Mouse (Mus musculus) MEL (cell line): Measurements from ENCODE around the gene 1600012H06Rik. TPM values are rescaled to one million over a fixed set of nuclear protein-coding genes. Genes with fewer than 3 reads are reported as not detected.
"Not testable (repeated sequence)": the region's sequence is repeated elsewhere in the genome, so short reads cannot be mapped to it uniquely, and the experiment has no call there.

ENCODE experiments used
- DNase-seq: peaks from one replicate; pipeline ENCODE4 v3.0.0; 2011; ENCODE audit warnings: low read depth, low spot score
- H3K27ac ChIP-seq: 2 replicates; pipeline ENCODE4 v1.5.1; 2012; ENCODE audit warnings: low read depth, mild to moderate bottlenecking, control low read depth, low read length, moderate library complexity; ENCODE audit not compliant: control insufficient read depth
- H3K27me3 ChIP-seq, 2 experiments: fragments of 150-350 bp in 1 of 2; sonication (generic) in 1 of 2; 2 replicates each; pipeline ENCODE4 v1.6.1; 2012; ENCODE audit warnings: low read length in 2 of 2, mild to moderate bottlenecking in 2 of 2, improper control_type of control experiment in 1 of 2, moderate library complexity in 1 of 2; ENCODE audit not compliant: insufficient read depth in 2 of 2, control insufficient read depth in 1 of 2
- H3K36me3 ChIP-seq, 2 experiments: 2 replicates each; pipeline ENCODE4 v1.6.1; 2012 to 2014; ENCODE audit warnings: low read length in 2 of 2, improper control_type of control experiment in 1 of 2, inconsistent platforms in 1 of 2, mild to moderate bottlenecking in 1 of 2; ENCODE audit not compliant: insufficient read depth in 2 of 2, control insufficient read depth in 1 of 2
- H3K4me1 ChIP-seq, 2 experiments: fragments of 150-350 bp in 1 of 2; sonication (generic) in 1 of 2; 2 replicates each; pipeline ENCODE4 v1.6.1; 2012; ENCODE audit warnings: low read length in 2 of 2, improper control_type of control experiment in 1 of 2, mild to moderate bottlenecking in 1 of 2; ENCODE audit not compliant: insufficient read depth in 2 of 2, control insufficient read depth in 1 of 2
- H3K4me3 ChIP-seq, 2 experiments: fragments of 150-350 bp in 1 of 2; sonication (generic) in 1 of 2; 2 replicates each; pipeline ENCODE4 v1.5.1; 2012; ENCODE audit warnings: low read depth in 2 of 2, low read length in 2 of 2, mild to moderate bottlenecking in 2 of 2, moderate library complexity in 2 of 2, control low read depth in 1 of 2, improper control_type of control experiment in 1 of 2; ENCODE audit not compliant: control insufficient read depth in 1 of 2, insufficient read depth in 1 of 2
- H3K79me2 ChIP-seq: 2 replicates; pipeline ENCODE4 v1.6.1; 2012; ENCODE audit warnings: mild to moderate bottlenecking, low read length, moderate library complexity; ENCODE audit not compliant: control insufficient read depth, poor library complexity, insufficient read depth
- H3K9ac ChIP-seq: 2 replicates; pipeline ENCODE4 v1.6.1; 2012; ENCODE audit warnings: low read depth, mild to moderate bottlenecking, control low read depth, low read length, moderate library complexity; ENCODE audit not compliant: control insufficient read depth, poor library complexity, severe bottlenecking
- H3K9me3 ChIP-seq: fragments of 150-350 bp; sonication (generic); replicated peaks from 2 replicates; pipeline ENCODE4 v1.6.1; 2012; ENCODE audit warnings: mild to moderate bottlenecking, low read length, improper control_type of control experiment, moderate library complexity; ENCODE audit not compliant: insufficient read depth
- POLR2A ChIP-seq, 2 experiments: IDR thresholded peaks; 2 replicates each; pipeline ENCODE4 v1.6.1; 2011 to 2012; ENCODE audit warnings: low read length in 2 of 2, mild to moderate bottlenecking in 2 of 2, control low read depth in 1 of 2, improper control_type of control experiment in 1 of 2, low read depth in 1 of 2, moderate library complexity in 1 of 2; ENCODE audit not compliant: control insufficient read depth in 1 of 2, insufficient read depth in 1 of 2, poor library complexity in 1 of 2
- polyA plus RNA-seq, 2 experiments: library from polyadenylated mRNA; stranded (reverse) in 1 of 2; unstranded in 1 of 2; fragments of >175 nt in 1 of 2; fragments of >200 nt in 1 of 2; gene quantifications; 2 replicates each; pipeline versions ENCODE4 v1.2.1 to v1.2.4; 2012; ENCODE audit warnings: low replicate concordance in 2 of 2, low read depth in 1 of 2; ENCODE audit not compliant: insufficient read length in 2 of 2, insufficient read depth in 1 of 2, missing spikeins in 1 of 2
- total RNA-seq: library from RNA; depleted of rRNA; stranded (reverse); fragments of 300-350 nt; gene quantifications from 2 replicates; pipeline ENCODE4 v1.2.3, GENCODE M21; 2012

The 1600012H06Rik gene
- total and polyA plus RNA-seq, 3 experiments: 5.0 to 6.5 TPM; not detected in 1

DNA sequence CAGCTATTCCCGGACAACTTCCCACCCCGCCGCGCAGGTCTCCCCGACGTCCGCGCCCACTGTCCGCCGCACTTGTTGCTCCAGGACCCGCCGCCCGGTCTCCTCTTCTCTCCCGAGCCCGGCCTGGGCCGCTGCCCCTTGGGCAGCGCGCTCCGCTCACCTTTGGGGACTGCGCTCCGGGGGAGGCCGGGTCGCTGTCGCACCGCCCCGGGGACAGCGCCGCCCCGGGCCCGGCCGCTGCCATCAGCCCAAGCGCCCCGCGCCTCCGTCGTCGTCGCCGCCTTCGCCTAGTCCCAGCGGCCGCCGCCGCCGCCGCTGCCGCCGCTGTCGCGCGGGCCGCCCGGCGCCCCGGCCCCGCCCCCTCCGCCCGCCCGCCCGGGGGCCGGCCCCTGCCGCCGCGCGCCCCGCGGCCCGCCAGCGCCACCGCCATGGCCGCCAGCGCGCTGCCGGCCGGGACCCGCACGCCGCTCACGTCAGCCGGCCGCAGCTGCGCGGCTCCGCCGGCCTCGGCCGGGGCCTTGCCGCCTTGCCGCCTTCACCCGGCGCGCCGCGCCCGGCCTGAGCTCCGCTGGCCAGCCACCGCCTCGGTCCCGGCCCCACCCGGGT, 18.1 kb downstream of the 1600012H06Rik start, which contains the start of gene Phf10:
TSS of gene Phf10 (minus strand) at position 323 of the 606 bp plus-strand sequence.
- H3K4me1 ChIP-seq: peaks cover 9 to 17% of the 10 kb centered on the region in 2 experiments
- not testable (repeated sequence) for H3K9me3 ChIP-seq, H3K27me3 ChIP-seq
- peak within 1 kb of the TSS; percentile 98 for H3K9ac ChIP-seq
- H3K27ac ChIP-seq: peak within 1 kb of the TSS; percentile 67
- H3K79me2 ChIP-seq: peaks cover 36% of the 10 kb centered on the region
- peak; percentile 20 for DNase-seq
- TF ChIP-seq POLR2A (IDR thresholded peaks at IDR 0.05; ENCODE audit: control insufficient read depth in 1 of 2, insufficient read depth in 1 of 2, low read depth in 1 of 2, low read length in 2 of 2, poor library complexity in 1 of 2): peak in 1 of 2 experiments; percentile 42; a peak in 1 of 4 replicates
- H3K4me3 ChIP-seq: peak within 1 kb of the TSS; percentile 71 to 99
- H3K36me3 ChIP-seq: peaks cover 21 to 30% of the 10 kb centered on the region in 2 experiments

- H3K9me3 ChIP-seq, DNase-seq, H3K27ac ChIP-seq, H3K4me3 ChIP-seq, H3K9ac ChIP-seq, H3K27me3 ChIP-seq: not testable (repeated sequence)
- Histone ChIP-seq H3K79me2 (peaks cover 31% of the 10 kb centered on the region), H3K36me3 (peaks cover 16 to 24% of the 10 kb centered on the region in 2 experiments), H3K4me1 (peaks cover 9 to 16% of the 10 kb centered on the region in 2 experiments)
Observed at GRCm38 (mm10) chr17:14961557-14962154, 18.7 kb downstream of the 1600012H06Rik start.

DNA sequence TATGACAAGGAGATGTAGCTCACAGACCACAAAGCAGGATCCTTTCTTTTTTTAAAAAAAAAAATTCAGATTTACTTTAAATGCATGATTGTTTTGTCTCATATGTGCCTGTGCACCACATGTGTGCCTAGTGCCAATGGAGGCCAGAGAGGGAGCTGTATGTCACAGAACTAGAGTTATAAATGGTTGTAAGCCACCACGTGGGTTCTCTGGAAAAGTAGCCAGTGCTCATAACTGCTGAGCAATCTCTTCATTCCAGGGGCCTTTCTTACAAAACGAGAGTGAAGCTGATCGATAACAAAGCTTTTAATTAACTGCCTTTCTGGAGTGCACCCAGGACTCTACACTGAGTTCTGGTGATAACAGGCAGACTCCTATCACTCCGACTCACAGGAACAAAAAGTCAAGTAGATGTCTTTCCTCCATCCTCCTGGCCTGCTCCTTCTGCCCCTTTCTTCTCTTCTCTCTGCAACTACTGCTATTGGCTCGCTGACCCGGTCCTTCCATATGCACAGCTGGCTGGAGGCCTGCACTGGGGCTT, 25.5 kb downstream of the 1600012H06Rik start:
- not testable (repeated sequence) for H3K27ac ChIP-seq, H3K79me2 ChIP-seq, H3K9ac ChIP-seq, H3K27me3 ChIP-seq, H3K9me3 ChIP-seq, H3K36me3 ChIP-seq, DNase-seq, H3K4me1 ChIP-seq, H3K4me3 ChIP-seq

DNA sequence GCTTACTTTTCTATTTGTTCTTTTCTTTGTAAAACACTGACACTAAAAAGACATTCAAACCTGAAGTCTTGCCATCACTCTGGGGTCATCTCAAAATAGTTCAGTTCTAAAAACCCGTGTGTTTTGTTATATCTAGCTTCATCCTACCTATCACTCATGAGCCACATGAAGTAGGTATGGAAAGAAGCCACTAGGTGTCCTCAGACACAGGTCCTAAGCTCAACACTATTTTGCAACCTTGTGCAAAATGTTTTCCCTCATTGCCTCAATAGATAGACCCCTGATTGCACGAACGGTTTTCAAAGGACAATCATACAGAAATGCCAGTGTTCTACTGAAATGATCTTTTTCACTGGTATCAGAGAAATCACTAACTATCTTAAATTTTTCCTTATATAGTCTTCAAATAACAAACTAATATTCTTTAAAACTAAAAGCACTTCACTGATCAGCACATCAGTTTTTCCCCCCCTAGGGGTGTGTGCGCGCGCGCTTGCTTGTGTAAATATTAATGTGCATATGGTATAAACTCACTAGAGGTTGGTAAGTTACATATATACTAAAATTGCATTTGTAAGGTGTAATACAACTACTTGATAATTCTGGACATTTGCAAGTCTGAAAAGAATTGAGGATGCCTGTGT, 34.9 kb downstream of the 1600012H06Rik start:
- H3K79me2 ChIP-seq, DNase-seq, H3K4me1 ChIP-seq, H3K9me3 ChIP-seq, H3K36me3 ChIP-seq, H3K27me3 ChIP-seq: not testable (repeated sequence)
- H3K9ac ChIP-seq: peak overlapping the region; percentile 67
- H3K4me3 ChIP-seq: peak overlapping the region; percentile 44 to 87; a peak in 3 of 4 replicates
- H3K27ac ChIP-seq: peak overlapping the region; percentile 72

GRCm38 (mm10) chr17:14978362-14979038, 35.5 kb downstream of the 1600012H06Rik start, which contains the start of the genes 9030025P20Rik and Gm3417:
Gene 9030025P20Rik, plus strand, starts transcription at chr17:14978468.
Gene Gm3417, minus strand, starts transcription at chr17:14978790.
- Histone ChIP-seq H3K27ac (peak within 1 kb of the TSS; percentile 72), H3K9ac (peak within 1 kb of the TSS; percentile 67), H3K4me3 (peak within 1 kb of the TSS; percentile 44 to 87; a peak in 3 of 4 replicates)
- H3K79me2 ChIP-seq, DNase-seq, H3K36me3 ChIP-seq, H3K27me3 ChIP-seq, H3K9me3 ChIP-seq, H3K4me1 ChIP-seq: not testable (repeated sequence)

DNA sequence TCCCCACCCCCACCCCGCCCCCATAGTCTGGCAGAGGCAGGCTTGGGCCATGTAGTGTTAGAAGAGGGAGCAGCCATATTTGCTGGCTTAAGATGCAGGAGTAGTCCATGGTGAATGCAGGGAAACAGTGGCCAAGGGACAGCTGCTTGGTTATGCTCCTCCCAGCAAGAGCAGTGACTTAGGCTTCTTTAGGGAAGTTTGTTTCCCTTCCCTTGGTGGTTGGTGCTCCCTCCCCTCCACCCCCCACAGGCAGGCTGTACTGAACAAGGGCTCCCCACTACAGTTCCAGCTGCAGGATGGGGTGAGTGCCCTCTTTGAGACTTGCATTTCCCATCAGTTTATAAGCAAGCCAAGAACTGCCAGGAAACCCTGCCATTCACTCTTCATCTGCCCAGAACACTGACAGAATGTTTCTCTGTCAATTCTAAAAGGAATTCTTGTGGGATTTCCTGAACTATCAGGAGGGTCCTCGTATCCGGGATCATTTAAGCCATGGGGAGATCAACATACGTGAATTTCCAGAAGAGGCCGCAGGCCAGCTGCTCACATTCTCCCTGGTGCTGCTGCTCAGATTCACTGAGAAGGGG, 47.2 kb downstream of the 1600012H06Rik start:
- H3K4me1 ChIP-seq, DNase-seq, H3K27me3 ChIP-seq, H3K9ac ChIP-seq, H3K36me3 ChIP-seq, H3K4me3 ChIP-seq, H3K9me3 ChIP-seq, H3K79me2 ChIP-seq: not testable (repeated sequence)
- H3K27ac ChIP-seq: peak overlapping the region; percentile 49; the same call in 1 of the 2 replicates
